Mouse (Mus musculus) forebrain, embryonic 16.5 days (tissue): ENCODE measurements around the gene Ifrd2. TPM values are rescaled to one million over a fixed set of nuclear protein-coding genes. Genes with fewer than 3 reads are reported as not detected.

ENCODE experiments used
- ATAC-seq: fragments of 200-750 bp; cut with Nextera tagmentation; 2 replicates; pipeline ENCODE4 v1.8.0; 2017; ENCODE audit warnings: mild to moderate bottlenecking, moderate library complexity
- H3K27ac ChIP-seq: fragments of 300-500 bp; sonication (generic); 2 replicates; pipeline ENCODE4 v1.5.1; 2014; ENCODE audit warnings: low read length, control low read depth
- H3K27me3 ChIP-seq: fragments of 300-500 bp; sonication (generic); replicated peaks from 2 replicates; pipeline ENCODE4 v1.6.1; 2014; ENCODE audit warnings: low read length; ENCODE audit not compliant: control insufficient read depth, insufficient read depth
- H3K36me3 ChIP-seq: fragments of 300-500 bp; sonication (generic); 2 replicates; pipeline ENCODE4 v1.6.1; 2014; ENCODE audit not compliant: control insufficient read depth, insufficient read depth
- H3K4me1 ChIP-seq: fragments of 300-500 bp; sonication (generic); replicated peaks from 2 replicates; pipeline ENCODE4 v1.6.1; 2014; ENCODE audit warnings: low read length; ENCODE audit not compliant: control insufficient read depth, insufficient read depth
- H3K4me2 ChIP-seq: fragments of 300-500 bp; sonication (generic); 2 replicates; pipeline ENCODE4 v1.6.1; 2014; ENCODE audit warnings: mild to moderate bottlenecking, low read length, control low read depth
- H3K4me3 ChIP-seq: fragments of 300-500 bp; sonication (generic); replicated peaks from 2 replicates; pipeline ENCODE4 v1.5.1; 2014; ENCODE audit warnings: mild to moderate bottlenecking, low read length, control low read depth
- H3K9ac ChIP-seq: fragments of 300-500 bp; sonication (generic); replicated peaks from 2 replicates; pipeline ENCODE4 v1.6.1; 2014; ENCODE audit warnings: low read depth, low read length, control low read depth
- H3K9me3 ChIP-seq: fragments of 300-500 bp; sonication (generic); 2 replicates; pipeline ENCODE4 v1.6.1; 2016; ENCODE audit warnings: low read length; ENCODE audit not compliant: control insufficient read depth
- WGBS: fragments of 180-500 bp; shearing (Covaris S2); extraction: QIAGEN DNeasy Blood & Tissue Kit; methylation state at CpG from one replicate; pipeline ENCODE4 v1.1.7; 2014; 5-methylcytosine and 5-hydroxymethylcytosine counted together
- polyA plus RNA-seq: library from polyadenylated mRNA; unstranded; fragments of >200 nt; fragmentation: Nextera tagmentation; extraction: Ambion mirVana; gene quantifications from 2 replicates; pipeline ENCODE4 v1.2.1, GENCODE M21; 2015

Gene Ifrd2
- polyA plus RNA-seq, 1 experiment from 2014 or later: 16.8 TPM

- ATAC-seq: no peak
- no peak overlapping the region for H3K27ac ChIP-seq
- peaks cover 50% of the 10 kb centered on the region for H3K4me1 ChIP-seq
- H3K36me3 ChIP-seq: no peaks in the 10 kb centered on the region
- H3K9ac ChIP-seq: peak overlapping the region; percentile 65
- peak overlapping the region; percentile 72 for H3K4me2 ChIP-seq
- WGBS: 34% methylated on average over 23 of the region's 23 CpGs
- no peaks in the 10 kb centered on the region for H3K9me3 ChIP-seq
- peak overlapping the region; percentile 45; the same call in 1 of the 2 replicates for H3K4me3 ChIP-seq
- peaks cover 32% of the 10 kb centered on the region for H3K27me3 ChIP-seq
Observed at GRCm38 (mm10) chr9:107550491-107551116, 36.8 kb upstream of the Ifrd2 start.

GRCm38 (mm10) chr9:107551117-107551889 lies 36.1 kb upstream of the Ifrd2 start, which contains the start of gene Rassf1:
Gene Rassf1, plus strand, starts transcription at chr9:107551555.
- Histone ChIP-seq H3K4me1 (peaks cover 50% of the 10 kb centered on the region), H3K4me2 (peak within 1 kb of the TSS; percentile 72), H3K27ac (no peak within 1 kb of the TSS), H3K36me3 (no peaks in the 10 kb centered on the region), H3K9me3 (no peaks in the 10 kb centered on the region), H3K27me3 (peaks cover 32% of the 10 kb centered on the region), H3K9ac (peak within 1 kb of the TSS; percentile 65), H3K4me3 (peak within 1 kb of the TSS; percentile 45)
- no peak for ATAC-seq
- WGBS: under 1% methylated on average over 63 of the region's 63 CpGs

- Histone ChIP-seq H3K27me3 (peaks cover 32% of the 10 kb centered on the region), H3K36me3 (peaks cover 2% of the 10 kb centered on the region; the same call in 1 of the 2 replicates)
- 13% methylated on average over 8 of the region's 8 CpGs for WGBS
Observed at GRCm38 (mm10) chr9:107551890-107552355, 35.5 kb upstream of the Ifrd2 start.

GRCm38 (mm10) chr9:107552690-107553393 lies 34.6 kb upstream of the Ifrd2 start:
- H3K4me3 ChIP-seq: no peak overlapping the region
- no peaks in the 10 kb centered on the region for H3K9me3 ChIP-seq
- no peak for ATAC-seq
- H3K4me1 ChIP-seq: peaks cover 41% of the 10 kb centered on the region
- H3K9ac ChIP-seq: no peak overlapping the region
- H3K36me3 ChIP-seq: peaks cover 8% of the 10 kb centered on the region; the same call in 1 of the 2 replicates
- WGBS: 82% methylated on average over 5 of the region's 5 CpGs
- no peak overlapping the region for H3K4me2 ChIP-seq
- peaks cover 32% of the 10 kb centered on the region for H3K27me3 ChIP-seq
- no peak overlapping the region for H3K27ac ChIP-seq

More at GRCm38 (mm10) chr9:107551890-107552355, 35.5 kb upstream of the Ifrd2 start:
- Histone ChIP-seq H3K9ac (peak overlapping the region; percentile 65; the same call in 1 of the 2 replicates), H3K4me3 (peak overlapping the region; percentile 45), H3K27ac (no peak overlapping the region), H3K4me1 (peaks cover 49% of the 10 kb centered on the region), H3K4me2 (peak overlapping the region; percentile 72), H3K9me3 (no peaks in the 10 kb centered on the region)
- no peak for ATAC-seq

- peaks cover 16% of the 10 kb centered on the region for H3K36me3 ChIP-seq
- peak overlapping the region; percentile 86 for H3K4me3 ChIP-seq
- peaks cover 41% of the 10 kb centered on the region for H3K4me1 ChIP-seq
- 3% methylated on average over 37 of the region's 37 CpGs for WGBS
- no peaks in the 10 kb centered on the region for H3K9me3 ChIP-seq
- peaks cover 32% of the 10 kb centered on the region for H3K27me3 ChIP-seq
- ATAC-seq: peak; percentile 69
- H3K27ac ChIP-seq: peak overlapping the region; percentile 67
- peak overlapping the region; percentile 75 for H3K9ac ChIP-seq
- peak overlapping the region; percentile 97 for H3K4me2 ChIP-seq
Observed at GRCm38 (mm10) chr9:107553541-107554318, 33.7 kb upstream of the Ifrd2 start.

GRCm38 (mm10) chr9:107554319-107554825 lies 33.1 kb upstream of the Ifrd2 start:
- Histone ChIP-seq H3K4me2 (peak overlapping the region; percentile 97), H3K27ac (peak overlapping the region; percentile 88), H3K9ac (peak overlapping the region; percentile 86), H3K27me3 (peaks cover 30% of the 10 kb centered on the region), H3K9me3 (no peaks in the 10 kb centered on the region), H3K36me3 (peaks cover 21% of the 10 kb centered on the region), H3K4me3 (peak overlapping the region; percentile 86), H3K4me1 (peaks cover 41% of the 10 kb centered on the region)
- ATAC-seq: peak; percentile 94
- 1% methylated on average over 52 of the region's 53 CpGs for WGBS

GRCm38 (mm10) chr9:107555031-107555457 lies 32.4 kb upstream of the Ifrd2 start:
- peaks cover 24% of the 10 kb centered on the region for H3K27me3 ChIP-seq
- peaks cover 41% of the 10 kb centered on the region for H3K4me1 ChIP-seq
- H3K36me3 ChIP-seq: peaks cover 28% of the 10 kb centered on the region
- peak overlapping the region; percentile 88 for H3K27ac ChIP-seq
- H3K9me3 ChIP-seq: no peaks in the 10 kb centered on the region
- peak; percentile 24 for ATAC-seq
- WGBS: under 1% methylated on average over 23 of the region's 23 CpGs
- H3K4me3 ChIP-seq: peak overlapping the region; percentile 86
- H3K9ac ChIP-seq: peak overlapping the region; percentile 86
- H3K4me2 ChIP-seq: peak overlapping the region; percentile 97

GRCm38 (mm10) chr9:107555701-107556100 lies 31.7 kb upstream of the Ifrd2 start:
- Histone ChIP-seq H3K9me3 (no peaks in the 10 kb centered on the region), H3K27me3 (peaks cover 18% of the 10 kb centered on the region), H3K9ac (peak overlapping the region; percentile 86), H3K36me3 (peaks cover 28% of the 10 kb centered on the region), H3K4me2 (peak overlapping the region; percentile 97), H3K27ac (no peak overlapping the region), H3K4me3 (peak overlapping the region; percentile 86), H3K4me1 (peaks cover 41% of the 10 kb centered on the region)
- ATAC-seq: no peak
- 45% methylated on average over 2 of the region's 2 CpGs for WGBS
